Mouse (Mus musculus) mammary gland, adult 2 months (tissue): ENCODE data around the gene Lypd6b. TPM values are rescaled to one million over a fixed set of nuclear protein-coding genes. Genes with fewer than 3 reads are reported as not detected.

Experiments used
- polyA plus RNA-seq: library from polyadenylated mRNA; depleted of rRNA; stranded (reverse); fragments of >200 nt; gene quantifications from 2 replicates; pipeline ENCODE4 v1.2.3, GENCODE M21; 2012; ENCODE audit warnings: low replicate concordance; rRNA removed

Lypd6b gene
- 0.53 and 1.5 TPM in 2 replicates for polyA plus RNA-seq

GRCm38 (mm10) chr2:49787376-49788050 is at the start of gene Lypd6b:
TSS of gene Lypd6b (plus strand) at chr2:49787688.

Other genes starting within 250 kb of the Lypd6b start
- gene Kif5c, start 168.4 kb upstream of the Lypd6b start, polyA plus RNA-seq, result 2.5 and 4.6 TPM in 2 replicates